ENCODE assay signal across 13 mouse cellular contexts in the genomic region with DNA sequence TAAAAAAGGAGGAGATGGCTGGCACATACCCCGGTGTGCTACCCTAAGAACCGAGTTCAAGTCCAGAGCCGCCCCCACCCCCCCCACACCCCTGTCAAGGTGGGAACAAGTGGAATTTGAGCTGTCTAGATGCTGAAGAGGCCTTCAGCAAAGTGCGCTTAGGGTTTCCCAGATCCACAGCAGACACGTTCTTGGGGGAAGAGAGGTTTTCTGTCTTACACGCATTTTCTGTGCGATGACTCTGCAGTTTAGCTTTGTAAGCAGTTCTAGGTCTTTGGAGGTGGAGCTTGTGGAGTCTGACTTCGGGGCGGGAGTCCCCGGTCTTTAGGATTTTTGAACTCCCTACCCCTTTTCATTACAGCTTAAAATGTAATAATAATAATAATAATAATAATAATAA. TPM values are rescaled to one million over a fixed set of nuclear protein-coding genes. Genes with fewer than 3 reads are reported as not detected.
DNase-seq lines count a peak whose midpoint lies in the region; ATAC-seq lines count a peak whose summit lies in the region.
"Had no signal": no experiment of that assay in that cellular context is flagged by ENCODE, and none has a peak within 500 bp of the region (broad histone marks: within the 10 kb centered on the region; RNA-seq: fewer than 3 reads in every experiment).

A gene (minus strand): TSS at position 260 of the 400 bp plus-strand sequence.

- DNase-seq in heart, postnatal 14 days: no peak
- peak; percentile 19 for DNase-seq in brain, adult 2 months (ENCODE audit: low read depth, low spot score)
- DNase-seq in hindbrain, embryonic 11.5 days (ENCODE audit: low spot score): no peak
- DNase-seq in cerebellum, adult 9-11 months: no peak
- no peak for DNase-seq in ovary, postnatal 36 days (ENCODE audit: low spot score)
- no peak for DNase-seq in gastrocnemius, postnatal 36 days
- DNase-seq: cerebellum, adult 2 months; right cerebral cortex, postnatal 25 days had no signal

- H3K9ac ChIP-seq in heart, embryonic 15.5 days: no peak within 1 kb of the TSS
- H3K9ac ChIP-seq in hindbrain, embryonic 11.5 days (ENCODE audit: low read depth, low read length): no peak within 1 kb of the TSS
- no peak within 1 kb of the TSS for H3K9ac ChIP-seq in midbrain, embryonic 12.5 days (replicated peaks)

- peak within 1 kb of the TSS; percentile 4; the same call in 1 of the 2 replicates for H3K4me3 ChIP-seq in heart, embryonic 15.5 days
- H3K4me3 ChIP-seq in hindbrain, embryonic 11.5 days (ENCODE audit: low read depth, low read length): peak within 1 kb of the TSS; percentile 18
- H3K4me3 ChIP-seq in midbrain, embryonic 12.5 days: peak within 1 kb of the TSS; percentile 25

- no peak for ATAC-seq in heart, embryonic 15.5 days (replicated peaks; ENCODE audit: insufficient number of reproducible peaks, insufficient read depth, low FRiP score, low read depth)
- ATAC-seq in hindbrain, embryonic 11.5 days (ENCODE audit: low FRiP score): no peak
- no peak for ATAC-seq in midbrain, embryonic 12.5 days (ENCODE audit: low FRiP score, low read depth)
- ATAC-seq: activated CD4-positive, CD25-positive, alpha-beta regulatory T cell, adult 4 months had no signal

- peaks cover 43% of the 10 kb centered on the region for H3K27me3 ChIP-seq in heart, embryonic 15.5 days
- H3K27me3 ChIP-seq in hindbrain, embryonic 11.5 days (ENCODE audit: control insufficient read depth, insufficient read depth, low read length): peaks cover 23% of the 10 kb centered on the region
- H3K27me3 ChIP-seq in midbrain, embryonic 12.5 days: peaks cover 39% of the 10 kb centered on the region

- H3K4me1 ChIP-seq in heart, embryonic 15.5 days (replicated peaks): peaks cover 8% of the 10 kb centered on the region
- peaks cover 3% of the 10 kb centered on the region; the same call in 1 of the 2 replicates for H3K4me1 ChIP-seq in hindbrain, embryonic 11.5 days (replicated peaks; ENCODE audit: control insufficient read depth, insufficient read depth, low read length)
- H3K4me1 ChIP-seq in midbrain, embryonic 12.5 days: 0 out of 2 replicates have a peak, but pooled peaks cover 12% of the 10 kb centered on the region

- no peaks in the 10 kb centered on the region for H3K9me3 ChIP-seq in heart, embryonic 15.5 days (replicated peaks)
- no peaks in the 10 kb centered on the region for H3K9me3 ChIP-seq in hindbrain, embryonic 11.5 days (ENCODE audit: control insufficient read depth, low read length)
- no peaks in the 10 kb centered on the region for H3K9me3 ChIP-seq in midbrain, embryonic 12.5 days

- no peaks in the 10 kb centered on the region for H3K36me3 ChIP-seq in heart, embryonic 15.5 days
- H3K36me3 ChIP-seq in hindbrain, embryonic 11.5 days (ENCODE audit: control insufficient read depth, insufficient read depth, low read length): no peaks in the 10 kb centered on the region
- H3K36me3 ChIP-seq in midbrain, embryonic 12.5 days: no peaks in the 10 kb centered on the region

- WGBS in heart, embryonic 15.5 days: 27% methylated on average over 10 of the region's 10 CpGs
- WGBS in hindbrain, embryonic 11.5 days: 26% methylated on average over 10 of the region's 10 CpGs
- WGBS in midbrain, embryonic 12.5 days: 28% methylated on average over 10 of the region's 10 CpGs

- H3K4me2 ChIP-seq in heart, embryonic 15.5 days: peak within 1 kb of the TSS; percentile 40
- H3K4me2 ChIP-seq in hindbrain, embryonic 11.5 days (replicated peaks; ENCODE audit: low read depth, low read length): peak within 1 kb of the TSS; percentile 36
- H3K4me2 ChIP-seq in midbrain, embryonic 12.5 days (replicated peaks): peak within 1 kb of the TSS; percentile 43

- H3K27ac ChIP-seq in heart, embryonic 15.5 days: no peak within 1 kb of the TSS
- no peak within 1 kb of the TSS for H3K27ac ChIP-seq in hindbrain, embryonic 11.5 days (ENCODE audit: low read depth, low read length)
- no peak within 1 kb of the TSS for H3K27ac ChIP-seq in midbrain, embryonic 12.5 days (replicated peaks)

- intact Hi-C loops in heart, postnatal 14 days (cut with DNase I): no loop called here
- intact Hi-C loops in gastrocnemius, postnatal 36 days (cut with DNase I): no loop called here

RNA-seq across cellular contexts. Expression of the gene that starts here (rescaled TPM):
- polyA plus RNA-seq in heart, embryonic 15.5 days (2015; fragmentation: Nextera tagmentation; extraction: Ambion mirVana): not detected in 2 replicates
- total RNA-seq in heart, postnatal 14 days (2021): not detected
- not detected in 2 replicates for polyA plus RNA-seq in hindbrain, embryonic 11.5 days (2014; fragmentation: Nextera tagmentation; extraction: Ambion mirVana)
- not detected in 2 replicates for polyA plus RNA-seq in midbrain, embryonic 12.5 days (2016; fragmentation: Nextera tagmentation; extraction: Ambion mirVana)
- total RNA-seq in gastrocnemius, postnatal 36 days (2021): not detected
- polyA plus RNA-seq: activated CD4-positive, CD25-positive, alpha-beta regulatory T cell, adult 4 months; C2C12; gonadal fat pad, adult 2 months had no signal
